Mouse (Mus musculus) embryonic fibroblast, embryonic 13.5 days (primary cell): Measurements from ENCODE around the gene Olfr282. TPM values are rescaled to one million over a fixed set of nuclear protein-coding genes. Genes with fewer than 3 reads are reported as not detected.
"Not testable (repeated sequence)": the region's sequence is repeated elsewhere in the genome, so short reads cannot be mapped to it uniquely, and the experiment has no call there.

Source experiments
- H3K27ac ChIP-seq: 2 replicates; pipeline ENCODE4 v1.5.1; 2012; ENCODE audit warnings: low read length, control low read depth, inconsistent platforms; ENCODE audit not compliant: insufficient read depth
- H3K4me1 ChIP-seq: 2 replicates; pipeline ENCODE4 v1.6.1; 2011; ENCODE audit warnings: low read length; ENCODE audit not compliant: control insufficient read depth, insufficient read depth
- H3K4me3 ChIP-seq: 2 replicates; pipeline ENCODE4 v1.5.1; 2011; ENCODE audit warnings: mild to moderate bottlenecking, control low read depth, low read length; ENCODE audit not compliant: insufficient read depth
- CTCF ChIP-seq: IDR thresholded peaks from 2 replicates; pipeline ENCODE4 v1.5.1; 2011; ENCODE audit warnings: mild to moderate bottlenecking, control low read depth, low read length, moderate library complexity, borderline replicate concordance; ENCODE audit not compliant: insufficient read depth
- POLR2A ChIP-seq: IDR thresholded peaks from 2 replicates; pipeline ENCODE4 v1.6.1; 2011; ENCODE audit warnings: low read depth, mild to moderate bottlenecking, control low read depth, low read length, moderate library complexity
- polyA plus RNA-seq: library from polyadenylated mRNA; stranded (reverse); fragments of >200 nt; gene quantifications from 2 replicates; pipeline ENCODE4 v1.2.4, GENCODE M21; 2011; ENCODE audit warnings: low read depth; ENCODE audit not compliant: missing spikeins, insufficient read length

Olfr282 gene
- polyA plus RNA-seq = not detected in 2 replicates

- not testable (repeated sequence) for H3K4me1 ChIP-seq, H3K27ac ChIP-seq
Measured at GRCm38 (mm10) chr15:98430925-98431324, at the start of gene Olfr282. Gene Olfr282 (plus strand): TSS chr15:98431225.

GRCm38 (mm10) chr15:98387621-98388020, 43.4 kb upstream of the Olfr282 start:
- Histone ChIP-seq H3K4me1 (no peaks in the 10 kb centered on the region), H3K27ac (no peak overlapping the region), H3K4me3 (no peak overlapping the region)
- TF ChIP-seq POLR2A (no peak), CTCF (no peak)

More at GRCm38 (mm10) chr15:98430925-98431324, at the start of gene Olfr282:
- H3K4me3 ChIP-seq = not testable (repeated sequence)

GRCm38 (mm10) chr15:98389796-98390195, 41.2 kb upstream of the Olfr282 start:
- H3K4me3 ChIP-seq = no peak overlapping the region
- no peaks in the 10 kb centered on the region for H3K4me1 ChIP-seq

GRCm38 (mm10) chr15:98391081-98391902, 39.7 kb upstream of the Olfr282 start:
- TF ChIP-seq POLR2A (no peak), CTCF (no peak)
- Histone ChIP-seq H3K4me3 (no peak overlapping the region), H3K4me1 (no peaks in the 10 kb centered on the region), H3K27ac (no peak overlapping the region)

More at GRCm38 (mm10) chr15:98389796-98390195, 41.2 kb upstream of the Olfr282 start:
- TF ChIP-seq POLR2A (no peak), CTCF (peak; percentile 54; the same call in 1 of the 2 replicates)
- H3K27ac ChIP-seq = no peak overlapping the region

- Histone ChIP-seq H3K4me3 (no peak overlapping the region), H3K4me1 (no peaks in the 10 kb centered on the region), H3K27ac (no peak overlapping the region)
- TF ChIP-seq POLR2A (no peak), CTCF (no peak)
Measured at GRCm38 (mm10) chr15:98391903-98392187, 39.2 kb upstream of the Olfr282 start.

GRCm38 (mm10) chr15:98397136-98397535, 33.9 kb upstream of the Olfr282 start:
- H3K4me3 ChIP-seq = no peak overlapping the region
- H3K4me1 ChIP-seq = no peaks in the 10 kb centered on the region
- TF ChIP-seq CTCF = no peak
- no peak for TF ChIP-seq POLR2A
- H3K27ac ChIP-seq = no peak overlapping the region

GRCm38 (mm10) chr15:98402356-98402755, 28.7 kb upstream of the Olfr282 start:
- Histone ChIP-seq H3K27ac (no peak overlapping the region), H3K4me1 (no peaks in the 10 kb centered on the region), H3K4me3 (no peak overlapping the region)
- TF ChIP-seq POLR2A (no peak), CTCF (no peak)

GRCm38 (mm10) chr15:98408406-98409060, 22.5 kb upstream of the Olfr282 start:
- Histone ChIP-seq H3K4me1 (no peaks in the 10 kb centered on the region), H3K27ac (no peak overlapping the region), H3K4me3 (no peak overlapping the region)
- no peak for TF ChIP-seq POLR2A
- no peak for TF ChIP-seq CTCF

- Histone ChIP-seq H3K4me3 (no peak overlapping the region), H3K4me1 (no peaks in the 10 kb centered on the region), H3K27ac (no peak overlapping the region)
- TF ChIP-seq CTCF (no peak), POLR2A (no peak)
Measured at GRCm38 (mm10) chr15:98409635-98410034, 21.4 kb upstream of the Olfr282 start.

- Histone ChIP-seq H3K4me1 (no peaks in the 10 kb centered on the region), H3K27ac (no peak overlapping the region)
- no peak for TF ChIP-seq POLR2A
- TF ChIP-seq CTCF = no peak
Measured at GRCm38 (mm10) chr15:98410249-98410648, 20.8 kb upstream of the Olfr282 start.

More at GRCm38 (mm10) chr15:98410249-98410648, 20.8 kb upstream of the Olfr282 start:
- no peak overlapping the region for H3K4me3 ChIP-seq
